Mouse (Mus musculus) brain, embryonic 14.5 days (tissue): ENCODE measurements at regions not wholly inside any gene's neighbourhood (a gene's known extent, or its start where the extent isn't known, plus 50 kb on each side); places are given as distances from the start of the nearest gene placed in this dataset.

Experiments used
- CTCF ChIP-seq: fragments of 200-500 bp; IDR thresholded peaks from 2 replicates; pipeline ENCODE4 v1.5.1; 2012; ENCODE audit warnings: inconsistent platforms, mild to moderate bottlenecking, moderate library complexity, borderline replicate concordance; ENCODE audit not compliant: insufficient read depth, insufficient read length; ENCODE audit errors: extremely low read depth
- POLR2A ChIP-seq: fragments of 200-500 bp; IDR thresholded peaks from 2 replicates; pipeline ENCODE4 v1.6.1; 2012; ENCODE audit warnings: mild to moderate bottlenecking, inconsistent platforms, borderline replicate concordance; ENCODE audit not compliant: poor library complexity, insufficient read depth, insufficient read length, severe bottlenecking; ENCODE audit errors: extremely low read depth

- TF ChIP-seq CTCF (no peak), POLR2A (no peak)
These were observed 56.8 kb upstream of the Ghr start for GRCm38 (mm10) chr15:3640091-3640490.
